Mouse (Mus musculus) myocyte (in vitro differentiated cells): ENCODE results near the gene Hsd17b6. TPM values are rescaled to one million over a fixed set of nuclear protein-coding genes. Genes with fewer than 3 reads are reported as not detected.

ENCODE experiments used
- H3K27me3 ChIP-seq: one replicate; pipeline ENCODE4 v1.6.1; 2011; ENCODE audit not compliant: control insufficient read depth, insufficient read depth, insufficient read length
- H3K36me3 ChIP-seq: one replicate; pipeline ENCODE4 v1.6.1; 2011; ENCODE audit not compliant: control insufficient read depth, insufficient read depth
- H3K4me2 ChIP-seq: one replicate; pipeline ENCODE4 v1.6.1; 2011; ENCODE audit warnings: low read depth, control low read depth
- H3K4me3 ChIP-seq: one replicate; pipeline ENCODE4 v1.5.1; 2011; ENCODE audit warnings: mild to moderate bottlenecking, control low read depth, moderate library complexity
- H3K79me2 ChIP-seq: one replicate; pipeline ENCODE4 v1.6.1; 2011; ENCODE audit not compliant: control insufficient read depth, insufficient read depth
- H3ac ChIP-seq: one replicate; pipeline ENCODE4 v1.6.1; 2011; ENCODE audit not compliant: control insufficient read depth, insufficient read length
- CEBPB ChIP-seq: IDR thresholded peaks from 2 replicates; pipeline ENCODE4 v1.6.1; 2011; ENCODE audit warnings: mild to moderate bottlenecking, moderate library complexity; ENCODE audit not compliant: poor library complexity, insufficient read depth, severe bottlenecking
- E2F4 ChIP-seq: IDR thresholded peaks from one replicate; pipeline ENCODE4 v1.6.1; 2011; ENCODE audit warnings: mild to moderate bottlenecking, control low read depth, moderate library complexity; ENCODE audit not compliant: insufficient read depth
- MAX ChIP-seq: IDR thresholded peaks from one replicate; pipeline ENCODE4 v1.6.1; 2011; ENCODE audit warnings: low read depth, mild to moderate bottlenecking, control low read depth
- MYOD1 ChIP-seq, 3 experiments: IDR thresholded peaks; one replicate each; pipeline ENCODE4 v1.6.1; 2011; ENCODE audit warnings: control low read depth in 2 of 3, low read depth in 2 of 3, mild to moderate bottlenecking in 2 of 3, moderate library complexity in 1 of 3; ENCODE audit not compliant: insufficient read length in 2 of 3, control insufficient read depth in 1 of 3
- MYOG ChIP-seq, 3 experiments: IDR thresholded peaks; one replicate each; pipeline ENCODE4 v1.6.1; 2011; ENCODE audit warnings: control low read depth in 2 of 3, low read depth in 2 of 3, mild to moderate bottlenecking in 2 of 3; ENCODE audit not compliant: insufficient read length in 2 of 3, control insufficient read depth in 1 of 3, insufficient read depth in 1 of 3
- POLR2A ChIP-seq: IDR thresholded peaks from one replicate; pipeline ENCODE4 v1.6.1; 2011; ENCODE audit warnings: low read depth, mild to moderate bottlenecking, control low read depth, moderate library complexity; ENCODE audit not compliant: insufficient read length
- POLR2AphosphoS2 ChIP-seq: IDR thresholded peaks from one replicate; pipeline ENCODE4 v1.6.1; 2011; ENCODE audit warnings: low read depth, control low read depth; ENCODE audit not compliant: insufficient read length
- REST ChIP-seq: IDR thresholded peaks from one replicate; pipeline ENCODE4 v1.6.1; 2011; ENCODE audit warnings: mild to moderate bottlenecking, control low read depth, moderate library complexity; ENCODE audit not compliant: insufficient read depth, insufficient read length
- SRF ChIP-seq: IDR thresholded peaks from one replicate; pipeline ENCODE4 v1.6.1; 2011; ENCODE audit warnings: low read depth; ENCODE audit not compliant: control insufficient read depth, insufficient read length
- TCF12 ChIP-seq: IDR thresholded peaks from one replicate; pipeline ENCODE4 v1.6.1; 2011; ENCODE audit warnings: mild to moderate bottlenecking, control low read depth; ENCODE audit not compliant: poor library complexity, insufficient read depth, severe bottlenecking
- TCF3 ChIP-seq: IDR thresholded peaks from one replicate; pipeline ENCODE4 v1.6.1; 2011; ENCODE audit warnings: low read depth, control low read depth; ENCODE audit not compliant: insufficient read length
- USF1 ChIP-seq: IDR thresholded peaks from one replicate; pipeline ENCODE4 v1.6.1; 2011; ENCODE audit warnings: low read depth, mild to moderate bottlenecking, control low read depth, moderate library complexity
- polyA plus RNA-seq: library from polyadenylated mRNA; unstranded; fragments of >200 nt; fragmentation: generic; extraction: Trizol; gene quantifications from one replicate; pipeline ENCODE4 v1.2.1, GENCODE M21; 2012; ENCODE audit warnings: missing spikeins

The Hsd17b6 gene
- polyA plus RNA-seq, 1 experiment: not detected

DNA sequence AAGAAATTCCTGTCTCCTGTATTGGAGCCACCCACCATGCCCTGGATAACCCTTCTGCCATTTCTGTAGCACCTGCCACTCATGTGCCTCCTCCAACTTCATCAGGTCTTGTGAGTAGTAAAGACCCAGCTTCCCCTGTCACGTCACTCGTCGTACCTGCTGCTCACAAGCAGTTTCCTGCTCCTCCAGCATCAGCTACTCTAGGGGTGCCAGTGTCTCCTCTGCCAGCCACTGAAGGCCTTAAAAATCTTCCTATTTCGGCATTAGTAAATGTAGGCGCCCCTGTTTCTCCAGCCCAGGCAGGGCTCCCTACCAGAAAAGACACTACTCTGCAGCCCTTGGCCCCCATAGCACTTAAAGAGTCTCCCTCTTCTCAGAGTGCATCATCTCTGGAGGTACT is 32.9 kb upstream of the Hsd17b6 start:
- Histone ChIP-seq H3K4me2 (peak overlapping the region; percentile 97), H3K27me3 (no peaks in the 10 kb centered on the region), H3ac (no peak overlapping the region), H3K36me3 (peaks cover 32% of the 10 kb centered on the region), H3K4me3 (no peak overlapping the region), H3K79me2 (peaks cover 99% of the 10 kb centered on the region)
- TF ChIP-seq POLR2AphosphoS2 (no peak), CEBPB (no peak), POLR2A (peak; percentile 15), REST (no peak)

DNA sequence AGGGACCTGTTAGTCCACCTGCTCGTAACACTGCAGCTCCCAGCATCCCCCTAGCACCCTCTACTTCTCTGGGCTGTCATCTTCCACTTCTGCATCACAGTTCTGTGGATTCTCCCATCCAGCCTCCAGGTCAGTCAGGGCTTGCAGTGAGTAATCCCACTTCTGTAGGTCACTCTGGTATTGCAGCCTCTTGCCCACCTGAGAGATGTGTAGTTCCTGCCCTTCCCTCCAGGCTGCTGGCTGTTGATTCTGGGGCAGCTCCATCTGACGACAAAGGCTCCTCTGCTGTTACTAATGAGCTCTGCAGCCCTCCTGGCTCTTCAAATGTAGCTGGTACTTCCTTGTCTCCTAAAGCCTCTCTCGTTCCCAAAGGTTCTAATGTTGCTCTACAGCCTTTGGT is 32.4 kb upstream of the Hsd17b6 start:
- peaks cover 27% of the 10 kb centered on the region for H3K36me3 ChIP-seq

GRCm38 (mm10) chr10:128039167-128039566 is 31.8 kb upstream of the Hsd17b6 start:
- TF ChIP-seq TCF3: no peak
- no peak for TF ChIP-seq POLR2A
- peak in 1 of 3 experiments; percentile 77 for TF ChIP-seq MYOG (IDR thresholded peaks at IDR 0.05; ENCODE audit: control insufficient read depth in 1 of 3, insufficient read depth in 1 of 3, insufficient read length in 2 of 3, low read depth in 2 of 3)
- no peak for TF ChIP-seq REST
- no peak for TF ChIP-seq USF1
- TF ChIP-seq POLR2AphosphoS2: peak; percentile 35
- no peak for TF ChIP-seq TCF12
- TF ChIP-seq MYOD1 (IDR thresholded peaks at IDR 0.05; ENCODE audit: control insufficient read depth in 1 of 3, insufficient read length in 2 of 3, low read depth in 2 of 3): peak in 1 of 3 experiments; percentile 69
- H3ac ChIP-seq: no peak overlapping the region
- H3K79me2 ChIP-seq: peaks cover 87% of the 10 kb centered on the region
- peak overlapping the region; percentile 97 for H3K4me2 ChIP-seq
- H3K27me3 ChIP-seq: no peaks in the 10 kb centered on the region
- H3K4me3 ChIP-seq: peak overlapping the region; percentile 97
- H3K36me3 ChIP-seq: peaks cover 20% of the 10 kb centered on the region

More for the DNA sequence above, 32.4 kb upstream of the Hsd17b6 start:
- H3K27me3 ChIP-seq: no peaks in the 10 kb centered on the region
- H3K4me3 ChIP-seq: no peak overlapping the region
- H3K4me2 ChIP-seq: peak overlapping the region; percentile 97
- H3ac ChIP-seq: no peak overlapping the region
- no peak for TF ChIP-seq MYOG (IDR thresholded peaks at IDR 0.05; ENCODE audit: control insufficient read depth in 1 of 3, insufficient read depth in 1 of 3, insufficient read length in 2 of 3, low read depth in 2 of 3)
- no peak for TF ChIP-seq E2F4
- TF ChIP-seq POLR2A: no peak
- TF ChIP-seq TCF12: no peak
- TF ChIP-seq MAX: no peak
- no peak for TF ChIP-seq POLR2AphosphoS2
- peaks cover 94% of the 10 kb centered on the region for H3K79me2 ChIP-seq

- Histone ChIP-seq H3K4me3 (peak overlapping the region; percentile 97), H3K36me3 (peaks cover 16% of the 10 kb centered on the region), H3ac (no peak overlapping the region), H3K27me3 (no peaks in the 10 kb centered on the region), H3K4me2 (peak overlapping the region; percentile 97), H3K79me2 (peaks cover 75% of the 10 kb centered on the region)
- TF ChIP-seq REST: no peak
- TF ChIP-seq CEBPB: no peak
- TF ChIP-seq POLR2AphosphoS2: no peak
- TF ChIP-seq SRF: no peak
- TF ChIP-seq MYOG (IDR thresholded peaks at IDR 0.05; ENCODE audit: control insufficient read depth in 1 of 3, insufficient read depth in 1 of 3, insufficient read length in 2 of 3, low read depth in 2 of 3): no peak
- no peak for TF ChIP-seq TCF12
- no peak for TF ChIP-seq MYOD1 (IDR thresholded peaks at IDR 0.05; ENCODE audit: control insufficient read depth in 1 of 3, insufficient read length in 2 of 3, low read depth in 2 of 3)
- TF ChIP-seq POLR2A: no peak
- TF ChIP-seq USF1: no peak
- no peak for TF ChIP-seq TCF3
- TF ChIP-seq E2F4: no peak
- TF ChIP-seq MAX: no peak
These were observed 30.5 kb upstream of the Hsd17b6 start for GRCm38 (mm10) chr10:128037921-128038320.

DNA sequence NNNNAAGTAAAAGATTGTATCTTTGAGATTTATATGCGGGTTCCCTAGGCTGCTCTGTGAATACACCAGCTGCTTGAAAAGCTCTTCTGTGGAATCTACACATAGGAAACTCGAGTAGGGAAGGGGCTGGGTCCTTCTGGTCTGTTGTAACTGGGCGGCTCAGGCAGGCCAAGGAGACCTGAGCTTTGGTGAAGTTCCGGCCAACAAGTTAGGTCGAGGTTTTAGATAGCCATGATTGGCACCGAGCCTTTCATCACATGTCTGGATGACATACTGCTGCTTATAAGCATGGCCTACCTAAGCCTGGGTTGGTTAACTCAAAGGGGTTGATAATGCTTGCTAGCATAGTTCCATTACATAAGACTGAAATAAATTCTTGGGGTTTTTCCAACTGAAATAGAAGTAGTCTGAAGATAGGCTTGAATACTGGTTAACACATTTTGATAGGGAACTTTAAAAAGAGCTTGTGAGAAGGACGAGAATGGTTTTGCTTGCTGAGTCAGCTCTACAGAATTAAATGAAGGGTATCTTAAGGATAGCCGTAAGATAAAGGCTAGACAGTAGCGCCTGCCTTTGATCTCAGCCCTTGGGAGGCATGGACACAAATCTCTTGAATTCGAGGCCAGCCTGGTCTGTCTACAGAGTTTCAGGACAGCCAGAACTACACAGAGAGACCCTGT is 29.5 kb upstream of the Hsd17b6 start:
- Histone ChIP-seq H3K36me3 (peaks cover 16% of the 10 kb centered on the region), H3K27me3 (no peaks in the 10 kb centered on the region), H3K4me3 (peak overlapping the region; percentile 97), H3K79me2 (peaks cover 65% of the 10 kb centered on the region), H3ac (peak overlapping the region; percentile 91), H3K4me2 (peak overlapping the region; percentile 97)
- no peak for TF ChIP-seq MYOG (IDR thresholded peaks at IDR 0.05; ENCODE audit: control insufficient read depth in 1 of 3, insufficient read depth in 1 of 3, insufficient read length in 2 of 3, low read depth in 2 of 3)
- TF ChIP-seq POLR2AphosphoS2: no peak
- TF ChIP-seq REST: no peak
- TF ChIP-seq POLR2A: no peak
- no peak for TF ChIP-seq MYOD1 (IDR thresholded peaks at IDR 0.05; ENCODE audit: control insufficient read depth in 1 of 3, insufficient read length in 2 of 3, low read depth in 2 of 3)
- no peak for TF ChIP-seq E2F4
- no peak for TF ChIP-seq CEBPB
- no peak for TF ChIP-seq USF1
- no peak for TF ChIP-seq MAX
- TF ChIP-seq SRF: no peak
- TF ChIP-seq TCF12: no peak
- no peak for TF ChIP-seq TCF3
